Mouse (Mus musculus): Measurements from ENCODE around the gene Lrwd1. TPM values are rescaled to one million over a fixed set of nuclear protein-coding genes. Genes with fewer than 3 reads are reported as not detected.

Lrwd1 gene
- total and polyA plus RNA-seq, 3 experiments, result 16.6 to 92.6 (median 43.3) TPM

GRCm38 (mm10) chr5:136143161-136143755 lies 7.4 kb upstream of the Lrwd1 start:
- H3K36me3 ChIP-seq (replicated peaks), result peaks cover 54% of the 10 kb centered on the region
- TF ChIP-seq GATA2 (IDR thresholded peaks at IDR 0.05; ENCODE audit: borderline replicate concordance, low read depth, low read length), result no peak
- no peak for TF ChIP-seq TAL1 (conservative IDR thresholded peaks at IDR 0.05; ENCODE audit: low read depth, low read length)
- TF ChIP-seq GATA1 (IDR thresholded peaks at IDR 0.05; ENCODE audit: borderline replicate concordance, low read length), result no peak
- TF ChIP-seq CTCF (IDR thresholded peaks at IDR 0.05; ENCODE audit: low read depth, low read length), result peak; percentile 43; the same call in 1 of the 2 replicates
- no peak for TF ChIP-seq POLR2AphosphoS5 (IDR thresholded peaks at IDR 0.05; ENCODE audit: insufficient replicate concordance, low read depth, low read length)
- 0 out of 2 replicates have a peak, but pooled peaks cover 4% of the 10 kb centered on the region for H3K9me3 ChIP-seq (replicated peaks)
- DNase-seq (ENCODE audit: low spot score) (no peak), ATAC-seq (ENCODE audit: extremely low read depth, insufficient number of reproducible peaks, low FRiP score, poor library complexity, severe bottlenecking) (no peak)
- H3K4me3 ChIP-seq (ENCODE audit: low read depth, low read length), result no peak overlapping the region
- H3K4me1 ChIP-seq (ENCODE audit: insufficient read depth, low read depth, low read length), result peaks cover 72% of the 10 kb centered on the region
- no peaks in the 10 kb centered on the region for H3K27me3 ChIP-seq (ENCODE audit: insufficient read depth, low read length)

DNA sequence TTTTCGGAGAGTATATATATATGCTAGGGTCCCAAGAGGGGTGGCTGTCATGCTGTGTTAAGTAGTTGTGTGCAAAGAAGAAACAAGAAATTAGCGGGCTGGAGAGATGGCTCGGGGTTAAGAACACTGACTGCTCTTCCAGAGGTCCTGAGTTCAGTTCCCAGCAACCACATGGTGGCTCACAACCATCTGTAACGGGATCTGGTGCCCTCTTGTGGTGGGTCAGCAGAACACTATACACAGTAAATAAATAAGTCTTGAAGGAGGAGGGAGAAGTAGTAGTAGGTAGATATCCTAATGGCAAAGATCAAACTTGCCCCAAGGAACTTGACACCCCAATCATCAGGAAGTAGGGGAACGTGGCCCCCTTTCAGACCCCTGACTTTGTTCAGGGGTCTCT lies 6.9 kb upstream of the Lrwd1 start:
- TF ChIP-seq GATA1 (IDR thresholded peaks at IDR 0.05; ENCODE audit: borderline replicate concordance, low read length) (no peak), GATA2 (IDR thresholded peaks at IDR 0.05; ENCODE audit: borderline replicate concordance, low read depth, low read length) (no peak), POLR2AphosphoS5 (IDR thresholded peaks at IDR 0.05; ENCODE audit: insufficient replicate concordance, low read depth, low read length) (no peak), TAL1 (conservative IDR thresholded peaks at IDR 0.05; ENCODE audit: low read depth, low read length) (no peak), CTCF (IDR thresholded peaks at IDR 0.05; ENCODE audit: low read depth, low read length) (no peak)
- 0 out of 2 replicates have a peak, but pooled peaks cover 4% of the 10 kb centered on the region for H3K9me3 ChIP-seq (replicated peaks)
- peaks cover 72% of the 10 kb centered on the region for H3K4me1 ChIP-seq (ENCODE audit: insufficient read depth, low read depth, low read length)
- H3K4me3 ChIP-seq (ENCODE audit: low read depth, low read length), result no peak overlapping the region
- DNase-seq (ENCODE audit: low spot score) (no peak), ATAC-seq (ENCODE audit: extremely low read depth, insufficient number of reproducible peaks, low FRiP score, poor library complexity, severe bottlenecking) (no peak)
- H3K36me3 ChIP-seq (replicated peaks), result peaks cover 56% of the 10 kb centered on the region
- no peaks in the 10 kb centered on the region for H3K27me3 ChIP-seq (ENCODE audit: insufficient read depth, low read length)

DNA sequence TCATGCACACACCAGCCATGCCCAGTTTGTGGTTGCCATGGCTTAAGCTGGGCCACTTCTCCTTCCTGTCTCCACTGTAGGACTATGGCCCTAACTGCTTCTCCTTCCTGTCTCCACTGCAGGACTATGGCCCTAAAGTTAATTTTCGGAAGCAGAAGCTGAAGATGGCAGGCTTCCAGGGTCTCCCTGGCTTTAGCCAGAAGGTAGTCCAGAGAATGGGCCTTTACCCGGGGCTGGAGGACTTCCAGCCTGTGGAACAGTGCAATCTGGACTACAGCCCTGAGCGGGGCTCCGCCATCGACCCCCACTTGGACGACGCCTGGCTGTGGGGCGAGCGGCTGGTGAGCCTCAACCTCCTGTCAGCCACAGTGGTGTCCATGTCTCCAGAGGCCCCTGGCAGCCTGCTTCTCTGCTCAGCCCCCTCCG lies 4.2 kb upstream of the Lrwd1 start:
- H3K4me1 ChIP-seq (ENCODE audit: insufficient read depth, low read depth, low read length), result peaks cover 64% of the 10 kb centered on the region
- H3K9me3 ChIP-seq (replicated peaks), result 0 out of 2 replicates have a peak, but pooled peaks cover 4% of the 10 kb centered on the region
- ATAC-seq (ENCODE audit: extremely low read depth, insufficient number of reproducible peaks, low FRiP score, poor library complexity, severe bottlenecking) (no peak), DNase-seq (ENCODE audit: low spot score) (no peak)
- H3K27me3 ChIP-seq (ENCODE audit: insufficient read depth, low read length), result no peaks in the 10 kb centered on the region
- no peak for TF ChIP-seq POLR2AphosphoS5 (IDR thresholded peaks at IDR 0.05; ENCODE audit: insufficient replicate concordance, low read depth, low read length)
- TF ChIP-seq GATA1 (IDR thresholded peaks at IDR 0.05; ENCODE audit: borderline replicate concordance, low read length), result no peak
- no peak for TF ChIP-seq TAL1 (conservative IDR thresholded peaks at IDR 0.05; ENCODE audit: low read depth, low read length)
- TF ChIP-seq GATA2 (IDR thresholded peaks at IDR 0.05; ENCODE audit: borderline replicate concordance, low read depth, low read length), result no peak
- TF ChIP-seq CTCF (IDR thresholded peaks at IDR 0.05; ENCODE audit: low read depth, low read length), result no peak
- H3K4me3 ChIP-seq (ENCODE audit: low read depth, low read length), result no peak overlapping the region
- H3K36me3 ChIP-seq (replicated peaks), result peaks cover 54% of the 10 kb centered on the region

GRCm38 (mm10) chr5:136139393-136139792 lies 3.5 kb upstream of the Lrwd1 start:
- Histone ChIP-seq H3K27me3 (ENCODE audit: insufficient read depth, low read length) (no peaks in the 10 kb centered on the region), H3K4me3 (ENCODE audit: low read depth, low read length) (no peak overlapping the region; the same call in 1 of the 2 replicates), H3K9me3 (replicated peaks) (0 out of 2 replicates have a peak, but pooled peaks cover 4% of the 10 kb centered on the region), H3K36me3 (replicated peaks) (peaks cover 61% of the 10 kb centered on the region), H3K4me1 (ENCODE audit: insufficient read depth, low read depth, low read length) (peaks cover 64% of the 10 kb centered on the region)
- no peak for ATAC-seq (ENCODE audit: extremely low read depth, insufficient number of reproducible peaks, low FRiP score, poor library complexity, severe bottlenecking)
- DNase-seq (ENCODE audit: low spot score), result no peak
- TF ChIP-seq TAL1 (conservative IDR thresholded peaks at IDR 0.05; ENCODE audit: low read depth, low read length) (no peak), CTCF (IDR thresholded peaks at IDR 0.05; ENCODE audit: low read depth, low read length) (no peak), GATA2 (IDR thresholded peaks at IDR 0.05; ENCODE audit: borderline replicate concordance, low read depth, low read length) (no peak), POLR2AphosphoS5 (IDR thresholded peaks at IDR 0.05; ENCODE audit: insufficient replicate concordance, low read depth, low read length) (no peak), GATA1 (IDR thresholded peaks at IDR 0.05; ENCODE audit: borderline replicate concordance, low read length) (no peak)

GRCm38 (mm10) chr5:136137658-136138274 lies 1.9 kb upstream of the Lrwd1 start:
- Histone ChIP-seq H3K27me3 (ENCODE audit: insufficient read depth, low read length) (no peaks in the 10 kb centered on the region), H3K4me1 (ENCODE audit: insufficient read depth, low read depth, low read length) (peaks cover 65% of the 10 kb centered on the region), H3K36me3 (replicated peaks) (peaks cover 75% of the 10 kb centered on the region), H3K9me3 (replicated peaks) (no peaks in the 10 kb centered on the region), H3K4me3 (ENCODE audit: low read depth, low read length) (peak overlapping the region; percentile 54; the same call in 1 of the 2 replicates)
- DNase-seq (ENCODE audit: low spot score) (no peak), ATAC-seq (ENCODE audit: extremely low read depth, insufficient number of reproducible peaks, low FRiP score, poor library complexity, severe bottlenecking) (no peak)
- TF ChIP-seq GATA1 (IDR thresholded peaks at IDR 0.05; ENCODE audit: borderline replicate concordance, low read length) (no peak), CTCF (IDR thresholded peaks at IDR 0.05; ENCODE audit: low read depth, low read length) (peak; percentile 62; the same call in 1 of the 2 replicates)

GRCm38 (mm10) chr5:136136292-136136990 lies 567 bp upstream of the Lrwd1 start:
- peak overlapping the region; percentile 86 for H3K4me3 ChIP-seq (ENCODE audit: low read depth, low read length)
- H3K9me3 ChIP-seq (replicated peaks), result no peaks in the 10 kb centered on the region
- H3K36me3 ChIP-seq (replicated peaks), result peaks cover 75% of the 10 kb centered on the region
- peak; percentile 11; the same call in 1 of the 2 replicates for ATAC-seq (ENCODE audit: extremely low read depth, insufficient number of reproducible peaks, low FRiP score, poor library complexity, severe bottlenecking)
- TF ChIP-seq GATA2 (IDR thresholded peaks at IDR 0.05; ENCODE audit: borderline replicate concordance, low read depth, low read length) (no peak), CTCF (IDR thresholded peaks at IDR 0.05; ENCODE audit: low read depth, low read length) (no peak), POLR2AphosphoS5 (IDR thresholded peaks at IDR 0.05; ENCODE audit: insufficient replicate concordance, low read depth, low read length) (no peak), TAL1 (conservative IDR thresholded peaks at IDR 0.05; ENCODE audit: low read depth, low read length) (no peak), GATA1 (IDR thresholded peaks at IDR 0.05; ENCODE audit: borderline replicate concordance, low read length) (no peak)
- DNase-seq (ENCODE audit: low spot score), result no peak
- H3K27me3 ChIP-seq (ENCODE audit: insufficient read depth, low read length), result no peaks in the 10 kb centered on the region
- peaks cover 62% of the 10 kb centered on the region for H3K4me1 ChIP-seq (ENCODE audit: insufficient read depth, low read depth, low read length)
